Mouse (Mus musculus) cerebellum, postnatal 10 days (tissue): ENCODE measurements around the gene Oosp2.
A peak's percentile ranks its signal among the peaks of the same experiment; 100 is the strongest.

ENCODE experiments used
- DNase-seq, 2 experiments: peaks; one replicate each; pipeline ENCODE4 v3.0.0; 2021; ENCODE audit warnings: mixed read lengths in 2 of 2

Oosp2 gene

DNA sequence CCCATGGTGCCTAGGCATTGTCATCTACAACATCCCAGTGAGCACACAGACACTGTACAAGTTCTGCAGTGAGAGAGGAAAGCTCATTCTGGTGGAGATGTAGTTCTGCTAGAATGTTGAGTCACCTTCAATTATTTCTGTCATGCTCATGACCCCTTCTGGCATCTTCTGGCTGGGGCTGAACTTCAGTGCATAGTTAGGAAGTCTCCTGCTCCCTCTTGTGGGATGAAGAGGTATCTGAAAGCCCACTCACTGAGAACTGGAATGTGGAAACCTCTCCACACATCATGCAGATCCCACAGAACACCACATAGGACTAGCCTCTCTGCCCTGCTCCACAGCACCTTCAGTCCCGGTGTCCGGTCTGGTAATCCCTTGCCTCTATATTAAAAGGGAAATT lies 58.3 kb downstream of the Oosp2 start:
- peak; percentile 44 to 49 for DNase-seq

DNA sequence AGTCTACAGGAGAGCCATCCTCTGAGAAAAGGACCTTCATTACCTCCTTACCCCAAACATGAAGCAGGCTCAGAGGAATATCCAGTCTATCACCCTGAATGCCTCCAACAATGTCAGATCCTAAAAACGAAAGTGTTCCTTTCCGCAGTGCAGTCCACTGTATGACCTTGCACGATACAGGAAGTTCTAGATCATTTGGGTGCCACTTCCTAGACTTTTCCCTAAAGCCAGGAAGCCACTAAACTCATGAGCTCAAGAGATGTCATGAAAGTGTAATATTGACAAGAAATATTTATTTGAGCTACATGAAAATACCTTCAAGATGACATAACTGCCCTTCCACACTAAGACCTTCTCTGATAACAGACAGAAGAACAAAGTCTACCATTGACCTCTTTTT lies 59.0 kb downstream of the Oosp2 start:
- no peak for DNase-seq
